Mouse (Mus musculus) intestine, embryonic 16.5 days (tissue): ENCODE measurements around the gene Uggt1. TPM values are rescaled to one million over a fixed set of nuclear protein-coding genes. Genes with fewer than 3 reads are reported as not detected.

Experiments
- ATAC-seq: fragments of 200-750 bp; cut with Nextera tagmentation; 2 replicates; pipeline ENCODE4 v1.8.0; 2017; ENCODE audit warnings: moderate TSS enrichment, moderate library complexity
- H3K27ac ChIP-seq: fragments of 300-500 bp; sonication (generic); 2 replicates; pipeline ENCODE4 v1.5.1; 2014; ENCODE audit warnings: mild to moderate bottlenecking, low read length
- H3K27me3 ChIP-seq: fragments of 300-500 bp; sonication (generic); replicated peaks from 2 replicates; pipeline ENCODE4 v1.6.1; 2014; ENCODE audit warnings: low read length, control low read depth, mixed read lengths; ENCODE audit not compliant: control insufficient read depth, insufficient read depth
- H3K36me3 ChIP-seq: fragments of 300-500 bp; sonication (generic); 2 replicates; pipeline ENCODE4 v1.6.1; 2014; ENCODE audit warnings: low read length, control low read depth; ENCODE audit not compliant: control insufficient read depth, insufficient read depth
- H3K4me1 ChIP-seq: fragments of 300-500 bp; sonication (generic); 2 replicates; pipeline ENCODE4 v1.6.1; 2014; ENCODE audit warnings: low read length, control low read depth, mixed read lengths; ENCODE audit not compliant: control insufficient read depth, insufficient read depth
- H3K4me2 ChIP-seq: fragments of 300-500 bp; sonication (generic); 2 replicates; pipeline ENCODE4 v1.6.1; 2014; ENCODE audit warnings: low read depth, low read length, control low read depth
- H3K4me3 ChIP-seq: fragments of 300-500 bp; sonication (generic); 2 replicates; pipeline ENCODE4 v1.5.1; 2014; ENCODE audit warnings: mild to moderate bottlenecking, low read length
- H3K9ac ChIP-seq: fragments of 300-500 bp; sonication (generic); 2 replicates; pipeline ENCODE4 v1.6.1; 2014; ENCODE audit warnings: low read depth, low read length
- H3K9me3 ChIP-seq: fragments of 300-500 bp; sonication (generic); 2 replicates; pipeline ENCODE4 v1.6.1; 2016; ENCODE audit warnings: low read length, control low read depth; ENCODE audit not compliant: control insufficient read depth
- WGBS: fragments of 180-500 bp; shearing (Covaris S2); extraction: QIAGEN DNeasy Blood & Tissue Kit; methylation state at CpG from one replicate; pipeline ENCODE4 v1.1.7; 2014; 5-methylcytosine and 5-hydroxymethylcytosine counted together
- polyA plus RNA-seq: library from polyadenylated mRNA; unstranded; fragments of >200 nt; fragmentation: Nextera tagmentation; extraction: Ambion mirVana; gene quantifications from 2 replicates; pipeline ENCODE4 v1.2.1, GENCODE M21; 2015

Gene Uggt1
- polyA plus RNA-seq, 1 experiment from 2014 or later, result 44.6 TPM

DNA sequence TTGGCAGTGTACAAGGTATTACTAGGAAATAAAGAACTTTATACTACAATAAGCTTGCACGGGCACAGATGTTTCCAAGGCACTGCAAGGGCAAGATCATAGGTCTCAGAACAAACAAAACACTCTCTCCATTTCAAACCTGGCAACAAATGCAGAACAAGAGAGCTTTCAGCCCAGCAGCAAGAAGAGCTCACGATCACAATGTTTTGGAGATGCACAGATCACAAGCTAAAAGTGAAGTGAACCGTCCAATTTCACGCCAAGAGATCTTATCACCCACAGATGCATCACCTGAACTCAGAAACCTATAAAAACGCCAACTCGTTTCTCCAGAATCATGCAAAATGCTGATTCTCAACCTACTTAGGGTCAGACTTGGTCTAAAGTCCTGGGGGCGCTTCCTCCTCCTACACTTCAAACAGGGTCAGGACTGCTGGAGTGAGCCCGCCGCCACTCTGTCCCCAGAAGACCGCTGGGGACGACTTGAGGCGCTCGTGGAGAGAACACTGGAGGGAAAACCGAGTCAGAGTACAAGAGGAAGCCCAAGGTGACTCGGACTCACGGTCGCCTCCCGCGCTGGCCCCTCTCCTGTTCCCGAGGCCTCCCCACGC, 968 bp downstream of the Uggt1 start:
- Histone ChIP-seq H3K4me3 (peak overlapping the region; percentile 89), H3K27ac (peak overlapping the region; percentile 87), H3K9ac (peak overlapping the region; percentile 83), H3K36me3 (no peaks in the 10 kb centered on the region), H3K9me3 (no peaks in the 10 kb centered on the region), H3K4me2 (peak overlapping the region; percentile 61), H3K27me3 (no peaks in the 10 kb centered on the region), H3K4me1 (peaks cover 8% of the 10 kb centered on the region)
- ATAC-seq, result no peak
- 2% methylated on average over 21 of the region's 21 CpGs for WGBS

- H3K4me3 ChIP-seq, result no peak overlapping the region
- no peaks in the 10 kb centered on the region for H3K27me3 ChIP-seq
- no peak overlapping the region for H3K27ac ChIP-seq
- WGBS, result 85% methylated on average over 15 of the region's 15 CpGs
- peak overlapping the region; percentile 21; the same call in 1 of the 2 replicates for H3K9ac ChIP-seq
- H3K4me2 ChIP-seq, result no peak overlapping the region
- peaks cover 8% of the 10 kb centered on the region for H3K4me1 ChIP-seq
- no peaks in the 10 kb centered on the region for H3K36me3 ChIP-seq
- no peaks in the 10 kb centered on the region for H3K9me3 ChIP-seq
- no peak for ATAC-seq
Measured at GRCm38 (mm10) chr1:36241903-36242429, 2.6 kb downstream of the Uggt1 start.

- 72% methylated on average over 6 of the region's 6 CpGs for WGBS
- no peak overlapping the region for H3K9ac ChIP-seq
- H3K27ac ChIP-seq, result no peak overlapping the region
- peaks cover 8% of the 10 kb centered on the region for H3K4me1 ChIP-seq
- no peak overlapping the region for H3K4me3 ChIP-seq
- no peaks in the 10 kb centered on the region for H3K27me3 ChIP-seq
- H3K36me3 ChIP-seq, result no peaks in the 10 kb centered on the region
- no peak for ATAC-seq
- H3K4me2 ChIP-seq, result no peak overlapping the region
- no peaks in the 10 kb centered on the region for H3K9me3 ChIP-seq
Measured at GRCm38 (mm10) chr1:36240176-36240575, 4.3 kb downstream of the Uggt1 start.

DNA sequence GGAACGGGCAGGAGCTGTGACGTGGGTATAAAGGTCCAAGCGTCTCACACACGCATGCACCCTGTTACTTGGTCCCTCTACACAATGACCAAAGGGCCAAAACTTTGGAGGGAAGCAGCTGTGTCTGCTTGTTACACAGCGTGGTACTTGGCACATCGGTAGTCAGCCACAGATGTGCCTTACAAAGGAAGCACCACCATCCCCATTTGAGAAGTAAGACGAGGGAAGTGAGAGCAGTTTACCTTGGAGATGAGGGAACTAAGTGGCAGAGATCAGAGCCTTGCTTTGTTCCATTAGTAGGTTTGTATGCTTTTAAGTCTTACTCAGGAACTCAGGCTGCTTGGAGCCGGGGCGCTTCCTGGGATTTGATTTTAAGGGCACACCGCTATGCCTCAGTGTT, 5.1 kb downstream of the Uggt1 start:
- ATAC-seq, result no peak

GRCm38 (mm10) chr1:36235855-36236254, 8.7 kb downstream of the Uggt1 start:
- 63% methylated on average over 2 of the region's 2 CpGs for WGBS
- H3K4me2 ChIP-seq, result no peak overlapping the region
- H3K36me3 ChIP-seq, result 0 out of 2 replicates have a peak, but pooled peaks cover 5% of the 10 kb centered on the region
- no peak overlapping the region for H3K9ac ChIP-seq
- no peak overlapping the region for H3K27ac ChIP-seq
- no peaks in the 10 kb centered on the region for H3K4me1 ChIP-seq
- no peaks in the 10 kb centered on the region for H3K27me3 ChIP-seq
- H3K9me3 ChIP-seq, result no peaks in the 10 kb centered on the region
- H3K4me3 ChIP-seq, result no peak overlapping the region
- no peak for ATAC-seq

More for the DNA sequence above, 5.1 kb downstream of the Uggt1 start:
- H3K9ac ChIP-seq, result no peak overlapping the region
- H3K4me2 ChIP-seq, result no peak overlapping the region
- WGBS, result 91% methylated on average over 10 of the region's 10 CpGs
- no peaks in the 10 kb centered on the region for H3K9me3 ChIP-seq
- no peak overlapping the region for H3K4me3 ChIP-seq
- H3K36me3 ChIP-seq, result no peaks in the 10 kb centered on the region
- no peak overlapping the region for H3K27ac ChIP-seq
- peaks cover 8% of the 10 kb centered on the region for H3K4me1 ChIP-seq
- H3K27me3 ChIP-seq, result no peaks in the 10 kb centered on the region

GRCm38 (mm10) chr1:36235057-36235639, 9.4 kb downstream of the Uggt1 start:
- WGBS, result 71% methylated on average over 9 of the region's 9 CpGs
- Histone ChIP-seq H3K27me3 (no peaks in the 10 kb centered on the region), H3K4me2 (no peak overlapping the region), H3K9me3 (no peaks in the 10 kb centered on the region), H3K9ac (no peak overlapping the region), H3K4me1 (no peaks in the 10 kb centered on the region), H3K4me3 (no peak overlapping the region), H3K27ac (no peak overlapping the region), H3K36me3 (0 out of 2 replicates have a peak, but pooled peaks cover 5% of the 10 kb centered on the region)
- ATAC-seq, result no peak

DNA sequence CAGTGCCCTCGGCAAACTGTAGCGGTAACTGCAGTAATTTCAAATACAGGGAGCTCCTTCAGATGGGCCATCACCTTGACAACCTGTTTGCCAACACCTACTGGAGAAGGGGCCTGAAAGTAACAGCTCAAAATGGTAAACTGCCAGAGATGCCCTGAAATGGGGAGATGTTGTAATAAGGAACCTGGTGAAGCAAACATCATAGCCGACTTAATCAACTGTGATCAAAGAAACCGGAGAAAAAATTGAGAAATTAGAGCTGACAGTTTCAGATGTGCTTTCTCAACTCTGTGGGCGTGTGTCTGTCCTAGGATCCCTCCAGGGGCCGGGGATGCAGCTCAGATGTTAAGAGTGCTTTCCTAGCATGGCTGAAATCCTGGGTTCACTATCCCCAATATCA, 11.3 kb downstream of the Uggt1 start:
- Histone ChIP-seq H3K9ac (no peak overlapping the region), H3K36me3 (0 out of 2 replicates have a peak, but pooled peaks cover 5% of the 10 kb centered on the region), H3K27me3 (no peaks in the 10 kb centered on the region), H3K9me3 (no peaks in the 10 kb centered on the region), H3K4me3 (no peak overlapping the region), H3K4me1 (no peaks in the 10 kb centered on the region), H3K4me2 (no peak overlapping the region), H3K27ac (no peak overlapping the region)
- ATAC-seq, result no peak
- WGBS, result 91% methylated on average over 6 of the region's 6 CpGs

GRCm38 (mm10) chr1:36230919-36231705, 13.4 kb downstream of the Uggt1 start:
- H3K9ac ChIP-seq, result no peak overlapping the region

DNA sequence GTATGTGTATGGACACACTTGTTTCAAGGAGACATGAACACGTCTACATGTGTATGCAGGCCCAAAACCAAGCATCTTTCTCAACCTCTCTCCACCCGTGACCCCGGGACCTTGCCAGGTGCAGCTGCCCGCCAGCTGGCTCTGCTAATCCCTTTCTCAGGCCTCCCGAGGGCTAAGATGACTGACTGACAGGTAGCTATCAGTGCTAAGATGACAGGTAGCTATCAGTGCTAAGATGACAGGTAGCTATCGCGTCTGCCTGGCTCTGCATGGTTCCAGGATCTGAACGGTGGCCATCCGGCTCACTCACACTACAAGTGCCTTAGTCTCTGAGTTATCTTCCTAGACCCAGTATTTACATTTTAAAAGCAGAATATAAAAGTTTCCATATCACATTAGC, 16.1 kb downstream of the Uggt1 start:
- H3K9ac ChIP-seq, result no peak overlapping the region
- H3K4me2 ChIP-seq, result no peak overlapping the region
- H3K27me3 ChIP-seq, result no peaks in the 10 kb centered on the region
- no peak overlapping the region for H3K4me3 ChIP-seq
- WGBS, result 88% methylated on average over 9 of the region's 9 CpGs
- no peaks in the 10 kb centered on the region for H3K9me3 ChIP-seq
- no peak overlapping the region for H3K27ac ChIP-seq
- H3K36me3 ChIP-seq, result peaks cover 8% of the 10 kb centered on the region; the same call in 1 of the 2 replicates
- ATAC-seq, result no peak
- no peaks in the 10 kb centered on the region for H3K4me1 ChIP-seq

More at GRCm38 (mm10) chr1:36230919-36231705, 13.4 kb downstream of the Uggt1 start:
- no peak overlapping the region for H3K4me2 ChIP-seq
- H3K9me3 ChIP-seq, result no peaks in the 10 kb centered on the region
- no peaks in the 10 kb centered on the region for H3K27me3 ChIP-seq
- 87% methylated on average over 7 of the region's 7 CpGs for WGBS
- peaks cover 8% of the 10 kb centered on the region; the same call in 1 of the 2 replicates for H3K36me3 ChIP-seq
- no peak overlapping the region for H3K4me3 ChIP-seq
- H3K27ac ChIP-seq, result no peak overlapping the region
- ATAC-seq, result no peak
- no peaks in the 10 kb centered on the region for H3K4me1 ChIP-seq
